Mouse (Mus musculus) CH12.LX (cell line): Measurements from ENCODE around the gene Zbtb20. TPM values are rescaled to one million over a fixed set of nuclear protein-coding genes. Genes with fewer than 3 reads are reported as not detected.

Experiments used
- DNase-seq: peaks from one replicate; pipeline ENCODE4 v3.0.0-alpha.2; 2013; ENCODE audit errors: extremely low read depth
- H3K27ac ChIP-seq: 2 replicates; pipeline ENCODE4 v1.5.1; 2012; ENCODE audit warnings: low read depth, mild to moderate bottlenecking, control low read depth, moderate library complexity; ENCODE audit not compliant: insufficient read depth
- H3K27me3 ChIP-seq: replicated peaks from 2 replicates; pipeline ENCODE3; 2012; ENCODE audit warnings: inconsistent platforms
- H3K36me3 ChIP-seq, 2 experiments: replicated peaks in 1 of 2; 2 replicates each; pipeline versions ENCODE3 to v1.6.1; 2012; ENCODE audit warnings: inconsistent platforms in 1 of 2, low read length in 1 of 2, mild to moderate bottlenecking in 1 of 2, mixed read lengths in 1 of 2, moderate library complexity in 1 of 2; ENCODE audit not compliant: control insufficient read depth in 1 of 2, insufficient read depth in 1 of 2
- H3K4me1 ChIP-seq, 2 experiments: 2 replicates each; pipeline ENCODE4 v1.6.1; 2012; ENCODE audit warnings: inconsistent platforms in 1 of 2, moderate library complexity in 1 of 2; ENCODE audit not compliant: insufficient read depth in 2 of 2, control insufficient read depth in 1 of 2
- H3K4me2 ChIP-seq: 2 replicates; pipeline ENCODE4 v1.6.1; 2012; ENCODE audit warnings: low read depth, mild to moderate bottlenecking, control low read depth; ENCODE audit not compliant: poor library complexity, insufficient read depth, severe bottlenecking
- H3K4me3 ChIP-seq, 3 experiments: fragments of 150-350 bp in 1 of 3; sonication (generic) in 1 of 3; replicated peaks in 1 of 3; 2 replicates each; pipeline versions ENCODE3 to v1.5.1; 2011 to 2012; ENCODE audit warnings: low read depth in 2 of 3, low read length in 2 of 3, mild to moderate bottlenecking in 2 of 3, moderate library complexity in 2 of 3, control low read depth in 1 of 3, improper control_type of control experiment in 1 of 3, inconsistent platforms in 1 of 3, mixed read lengths in 1 of 3; ENCODE audit not compliant: poor library complexity in 1 of 3
- H3K79me2 ChIP-seq: replicated peaks from 2 replicates; pipeline ENCODE4 v1.6.1; 2012; ENCODE audit warnings: mild to moderate bottlenecking, moderate library complexity; ENCODE audit not compliant: control insufficient read depth, poor library complexity, insufficient read depth, severe bottlenecking; ENCODE audit errors: extremely low read depth
- H3K9ac ChIP-seq: 2 replicates; pipeline ENCODE4 v1.6.1; 2012; ENCODE audit warnings: low read depth, mild to moderate bottlenecking, control low read depth, moderate library complexity; ENCODE audit not compliant: insufficient read depth
- H3K9me3 ChIP-seq: replicated peaks from 2 replicates; pipeline ENCODE3; 2012; ENCODE audit warnings: low read length, inconsistent platforms, mixed read lengths
- CHD1 ChIP-seq: IDR thresholded peaks from 2 replicates; pipeline ENCODE4 v1.6.1; 2012; ENCODE audit warnings: low read depth, low read length, improper control_type of control experiment, inconsistent platforms
- CHD2 ChIP-seq: IDR thresholded peaks from 2 replicates; pipeline ENCODE4 v1.6.1; 2011; ENCODE audit warnings: low read length, improper control_type of control experiment
- CTCF ChIP-seq, 2 experiments: IDR thresholded peaks in 1 of 2; conservative IDR thresholded peaks in 1 of 2; 2 replicates each; pipeline ENCODE4 v1.5.1; 2011 to 2012; ENCODE audit warnings: low read depth in 2 of 2, low read length in 2 of 2, improper control_type of control experiment in 1 of 2, inconsistent platforms in 1 of 2, mild to moderate bottlenecking in 1 of 2, moderate library complexity in 1 of 2
- ELF1 ChIP-seq: IDR thresholded peaks from 2 replicates; pipeline ENCODE4 v1.6.1; 2014; ENCODE audit warnings: low read depth, mild to moderate bottlenecking, inconsistent platforms, low read length, improper control_type of control experiment
- HCFC1 ChIP-seq: IDR thresholded peaks from 2 replicates; pipeline ENCODE4 v1.6.1; 2012; ENCODE audit warnings: low read depth, mild to moderate bottlenecking, inconsistent platforms, low read length, improper control_type of control experiment
- IRF4 ChIP-seq: IDR thresholded peaks from 2 replicates; pipeline ENCODE4 v1.6.1; 2014; ENCODE audit warnings: low read depth, mild to moderate bottlenecking, inconsistent platforms, low read length, improper control_type of control experiment
- JUND ChIP-seq: conservative IDR thresholded peaks from 2 replicates; pipeline ENCODE4 v1.6.1; 2011; ENCODE audit warnings: low read depth, low read length, improper control_type of control experiment
- MEF2A ChIP-seq: IDR thresholded peaks from 2 replicates; pipeline ENCODE4 v1.6.1; 2014; ENCODE audit warnings: low read depth, mild to moderate bottlenecking, inconsistent platforms, low read length, improper control_type of control experiment, borderline replicate concordance
- MXI1 ChIP-seq: IDR thresholded peaks from 2 replicates; pipeline ENCODE4 v1.6.1; 2011; ENCODE audit warnings: mild to moderate bottlenecking, low read depth, low read length, improper control_type of control experiment
- MYC ChIP-seq: IDR thresholded peaks from 2 replicates; pipeline ENCODE4 v1.6.1; 2011; ENCODE audit warnings: low read depth, mild to moderate bottlenecking, improper control_type of control experiment, low read length
- PAX5 ChIP-seq: IDR thresholded peaks from 2 replicates; pipeline ENCODE4 v1.6.1; 2012; ENCODE audit warnings: low read length, inconsistent platforms, mixed read lengths
- RAD21 ChIP-seq: IDR thresholded peaks from 2 replicates; pipeline ENCODE4 v1.6.1; 2011; ENCODE audit warnings: low read depth, mild to moderate bottlenecking, low read length, improper control_type of control experiment, moderate library complexity
- RCOR1 ChIP-seq: conservative IDR thresholded peaks from 2 replicates; pipeline ENCODE4 v1.6.1; 2012; ENCODE audit warnings: low read depth, mild to moderate bottlenecking, inconsistent platforms, low read length, improper control_type of control experiment
- SMC3 ChIP-seq: IDR thresholded peaks from 2 replicates; pipeline ENCODE4 v1.6.1; 2011; ENCODE audit warnings: low read depth, low read length, improper control_type of control experiment
- USF1 ChIP-seq: IDR thresholded peaks from 2 replicates; pipeline ENCODE4 v1.6.1; 2014; ENCODE audit warnings: low read depth, mild to moderate bottlenecking, inconsistent platforms, low read length, improper control_type of control experiment
- ZC3H11A ChIP-seq: IDR thresholded peaks from 2 replicates; pipeline ENCODE4 v1.6.1; 2012; ENCODE audit warnings: low read depth, mild to moderate bottlenecking, inconsistent platforms, low read length, improper control_type of control experiment
- ZNF384 ChIP-seq: IDR thresholded peaks from 2 replicates; pipeline ENCODE4 v1.6.1; 2012; ENCODE audit warnings: low read depth, low read length, improper control_type of control experiment, inconsistent platforms
- dilution Hi-C: fragments of 300-500 bp; cut with MboI; formaldehyde crosslinking; loops from 2 replicates; pipeline ENCODE4 v1.14.3; 2020; ENCODE audit warnings: low sequenced_read_pairs; ENCODE audit not compliant: extremely low pct_unique_long_range_greater_than_20kb, extremely low pct_ligation_motif_present
- in situ Hi-C: fragments of 300-500 bp; cut with MboI; formaldehyde crosslinking; loops from 3 replicates; pipeline ENCODE4 v1.14.3; 2019; ENCODE audit warnings: low sequenced_read_pairs, low pct_ligation_motif_present, low pct_unique_long_range_greater_than_20kb, mixed read lengths
- polyA plus RNA-seq: library from polyadenylated mRNA; unstranded; fragments of >175 nt; gene quantifications from 2 replicates; pipeline ENCODE4 v1.2.1, GENCODE M21; 2012; ENCODE audit warnings: low read depth; ENCODE audit not compliant: insufficient read length
- total RNA-seq, 2 experiments: library from RNA; depleted of rRNA; stranded (reverse); fragments of 300-350 nt in 1 of 2; fragments of >200 nt in 1 of 2; gene quantifications; 2 replicates each; pipeline ENCODE4 v1.2.3; 2012 to 2014

Gene Zbtb20
- total and polyA plus RNA-seq, 3 experiments: 24.9 to 58.0 (median 51.6) TPM

DNA sequence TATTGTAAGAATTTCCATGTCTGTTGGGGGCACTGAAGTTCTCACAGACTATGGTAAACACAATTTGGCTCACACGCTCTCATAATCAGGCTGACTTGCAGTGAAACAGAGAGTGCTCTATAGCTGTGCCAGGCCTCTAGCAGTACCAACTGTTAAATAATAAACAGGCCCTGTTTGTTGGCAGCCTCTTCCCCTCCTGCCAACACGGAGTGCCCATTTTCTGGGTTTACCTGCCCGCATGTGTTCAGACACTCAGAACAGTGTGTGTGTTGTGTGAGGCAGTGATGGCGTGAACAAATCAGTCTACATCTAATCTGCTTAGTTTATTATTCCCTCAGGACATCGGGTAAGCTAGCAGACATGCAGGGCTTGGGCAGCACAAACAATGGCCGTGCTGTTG is 254.9 kb downstream of the Zbtb20 start:
- in situ Hi-C loops (no loop called here), dilution Hi-C loops (no loop called here)
- no peak for DNase-seq
- Histone ChIP-seq H3K9me3 (no peaks in the 10 kb centered on the region), H3K36me3 (no peaks in the 10 kb centered on the region), H3K4me1 (0 out of 4 replicates have a peak, but pooled peaks cover 0 to 3% of the 10 kb centered on the region in 2 experiments), H3K27ac (no peak overlapping the region), H3K4me3 (no peak overlapping the region), H3K9ac (no peak overlapping the region), H3K27me3 (no peaks in the 10 kb centered on the region), H3K4me2 (no peak overlapping the region), H3K79me2 (no peaks in the 10 kb centered on the region)
- TF ChIP-seq ELF1: no peak
- no peak for TF ChIP-seq RCOR1
- no peak for TF ChIP-seq CHD1
- no peak for TF ChIP-seq IRF4
- no peak for TF ChIP-seq CHD2
- no peak for TF ChIP-seq ZNF384
- TF ChIP-seq MXI1: no peak
- TF ChIP-seq MEF2A: no peak
- no peak for TF ChIP-seq ZC3H11A
- no peak for TF ChIP-seq HCFC1

DNA sequence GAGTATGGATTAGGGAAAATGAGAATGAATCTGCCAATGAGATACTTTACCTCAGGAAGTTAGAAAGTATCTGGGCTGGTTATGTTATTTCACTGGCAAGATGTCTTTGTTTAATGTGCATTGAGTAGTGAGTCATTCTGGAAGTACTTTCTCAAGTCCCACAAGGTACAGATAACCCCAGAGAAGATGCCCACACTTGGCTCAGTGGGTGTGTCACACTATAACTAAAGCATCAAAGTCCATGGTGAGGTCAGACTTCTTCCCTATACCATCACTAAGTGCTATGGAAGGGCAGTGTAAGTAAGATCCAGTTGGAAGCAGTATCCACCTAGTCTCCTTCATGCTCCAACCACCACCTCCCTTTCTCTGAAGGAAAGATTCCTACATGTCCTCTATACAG is 255.4 kb downstream of the Zbtb20 start:
- Histone ChIP-seq H3K27me3 (no peaks in the 10 kb centered on the region), H3K4me2 (no peak overlapping the region), H3K27ac (no peak overlapping the region), H3K36me3 (no peaks in the 10 kb centered on the region), H3K9me3 (no peaks in the 10 kb centered on the region), H3K9ac (no peak overlapping the region), H3K4me1 (0 out of 4 replicates have a peak, but pooled peaks cover 0 to 3% of the 10 kb centered on the region in 2 experiments), H3K79me2 (no peaks in the 10 kb centered on the region), H3K4me3 (no peak overlapping the region)
- dilution Hi-C loops (no loop called here), in situ Hi-C loops (no loop called here)
- no peak for DNase-seq
- 0 out of 2 replicates have a peak, but pooled peaks have one; percentile 29 for TF ChIP-seq JUND
- no peak for TF ChIP-seq USF1

DNA sequence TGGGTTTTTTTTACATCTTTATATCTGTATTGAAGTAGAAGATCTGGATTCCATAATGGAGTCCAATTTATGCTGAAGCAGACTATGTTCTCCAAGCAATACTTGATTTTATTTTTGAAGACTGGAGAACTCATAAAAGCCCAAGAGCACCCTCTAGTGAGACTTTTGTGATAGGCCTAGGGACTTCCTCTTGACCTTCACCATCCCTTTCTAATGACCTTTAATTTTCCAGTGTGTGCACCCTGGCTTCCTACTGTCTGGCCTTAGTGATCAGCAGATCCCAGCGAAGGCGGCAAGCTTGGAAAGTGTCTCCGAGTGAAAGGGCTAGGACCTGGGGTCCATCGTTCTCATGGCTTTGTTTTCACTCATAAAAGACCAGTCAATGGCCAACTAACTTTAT is 292.8 kb downstream of the Zbtb20 start:
- H3K36me3 ChIP-seq: no peaks in the 10 kb centered on the region
- H3K4me2 ChIP-seq: no peak overlapping the region
- dilution Hi-C loops (no loop called here), in situ Hi-C loops (loop anchor here (25.0 kb wide), 1 partner anchor 256 kb away; no protein-coding TSS in a partner anchor)
- H3K27me3 ChIP-seq: no peaks in the 10 kb centered on the region
- no peak overlapping the region for H3K27ac ChIP-seq
- no peak overlapping the region for H3K9ac ChIP-seq
- H3K9me3 ChIP-seq: no peaks in the 10 kb centered on the region
- peak; percentile 70 for DNase-seq
- H3K79me2 ChIP-seq: no peaks in the 10 kb centered on the region
- H3K4me1 ChIP-seq: no peaks in the 10 kb centered on the region
- H3K4me3 ChIP-seq: no peak overlapping the region
- TF ChIP-seq ZC3H11A (peak; percentile 43; the same call in 1 of the 2 replicates), MYC (0 out of 2 replicates have a peak, but pooled peaks have one; percentile 42), SMC3 (peak; percentile 86), RAD21 (peak; percentile 87), CTCF (conservative IDR thresholded peaks at IDR 0.05 in 1 of 2, IDR thresholded peaks at IDR 0.05 in 1 of 2; ENCODE audit: low read depth in 2 of 2, low read length in 2 of 2) (peak; percentile 55 to 86; a peak in 3 of 4 replicates), PAX5 (no peak)
